Mouse (Mus musculus) liver, postnatal 0 days (tissue): ENCODE measurements around the gene Fam13c. TPM values are rescaled to one million over a fixed set of nuclear protein-coding genes. Genes with fewer than 3 reads are reported as not detected.

Experiments
- ATAC-seq: fragments of 200-750 bp; cut with Nextera tagmentation; 2 replicates; pipeline ENCODE4 v1.8.0; 2017; ENCODE audit warnings: mild to moderate bottlenecking, moderate library complexity
- DNase-seq: peaks from one replicate; pipeline ENCODE4 v3.0.0-alpha.2; 2016
- H3K27ac ChIP-seq: fragments of 300-500 bp; sonication (generic); 2 replicates; pipeline ENCODE4 v1.5.1; 2014; ENCODE audit warnings: antibody characterized with exemption, moderate library complexity, mild to moderate bottlenecking, low read depth
- H3K27me3 ChIP-seq: fragments of 300-500 bp; sonication (generic); 2 replicates; pipeline ENCODE4 v1.6.1; 2014; ENCODE audit warnings: low read length, control low read depth, mixed read lengths; ENCODE audit not compliant: insufficient read depth
- H3K36me3 ChIP-seq: fragments of 300-500 bp; sonication (generic); replicated peaks from 2 replicates; pipeline ENCODE4 v1.6.1; 2014; ENCODE audit warnings: mild to moderate bottlenecking, control low read depth, low read length, moderate library complexity, mixed read lengths; ENCODE audit not compliant: insufficient read depth
- H3K4me1 ChIP-seq: fragments of 300-500 bp; sonication (generic); 2 replicates; pipeline ENCODE4 v1.6.1; 2014; ENCODE audit warnings: antibody characterized with exemption, mild to moderate bottlenecking, control low read depth; ENCODE audit not compliant: insufficient read depth
- H3K4me2 ChIP-seq: fragments of 300-500 bp; sonication (generic); 2 replicates; pipeline ENCODE4 v1.6.1; 2014; ENCODE audit warnings: low read depth, mild to moderate bottlenecking, low read length, moderate library complexity, mixed read lengths
- H3K4me3 ChIP-seq: fragments of 300-500 bp; sonication (generic); 2 replicates; pipeline ENCODE4 v1.5.1; 2014; ENCODE audit warnings: low read depth, low read length
- H3K9ac ChIP-seq: fragments of 300-500 bp; sonication (generic); replicated peaks from 2 replicates; pipeline ENCODE4 v1.6.1; 2014; ENCODE audit warnings: mild to moderate bottlenecking, moderate library complexity
- H3K9me3 ChIP-seq: fragments of 300-500 bp; sonication (generic); 2 replicates; pipeline ENCODE4 v1.6.1; 2016; ENCODE audit warnings: mild to moderate bottlenecking, control low read depth, low read length, mixed read lengths
- CTCF ChIP-seq: sonication (generic); IDR thresholded peaks from 2 replicates; pipeline ENCODE4 v1.5.1; 2016; ENCODE audit warnings: antibody characterized with exemption, low read depth
- EP300 ChIP-seq: IDR thresholded peaks from 2 replicates; pipeline ENCODE4 v1.6.1; 2016; ENCODE audit warnings: antibody characterized with exemption, low read depth, mild to moderate bottlenecking
- WGBS: fragments of 180-500 bp; shearing (Covaris S2); extraction: QIAGEN DNeasy Blood & Tissue Kit; methylation state at CpG from one replicate; pipeline ENCODE4 v1.1.7; 2014; ENCODE audit not compliant: insufficient replicate concordance; 5-methylcytosine and 5-hydroxymethylcytosine counted together
- polyA plus RNA-seq: library from polyadenylated mRNA; unstranded; fragments of >200 nt; fragmentation: Nextera tagmentation; extraction: Ambion mirVana; gene quantifications from 2 replicates; pipeline ENCODE4 v1.2.1, GENCODE M21; 2015

Gene Fam13c
- polyA plus RNA-seq, 1 experiment from 2014 or later: 0.22 TPM

- DNase-seq: no peak
- H3K4me1 ChIP-seq: no peaks in the 10 kb centered on the region
- no peak for ATAC-seq
- H3K4me3 ChIP-seq: no peak overlapping the region
- 81% methylated on average over 3 of the region's 3 CpGs for WGBS
- H3K36me3 ChIP-seq: no peaks in the 10 kb centered on the region
- H3K9ac ChIP-seq: no peak overlapping the region
- H3K9me3 ChIP-seq: no peaks in the 10 kb centered on the region
- no peak overlapping the region for H3K27ac ChIP-seq
- no peaks in the 10 kb centered on the region for H3K27me3 ChIP-seq
- TF ChIP-seq EP300: no peak
- peak; percentile 38; the same call in 1 of the 2 replicates for TF ChIP-seq CTCF
- no peak overlapping the region for H3K4me2 ChIP-seq
These were observed 67.6 kb downstream of the Fam13c start for GRCm38 (mm10) chr10:70507880-70508279.

GRCm38 (mm10) chr10:70514848-70515247 is 74.6 kb downstream of the Fam13c start:
- no peak for ATAC-seq
- no peaks in the 10 kb centered on the region for H3K4me1 ChIP-seq

GRCm38 (mm10) chr10:70516661-70517060 is 76.4 kb downstream of the Fam13c start:
- H3K27ac ChIP-seq: no peak overlapping the region
- H3K9me3 ChIP-seq: no peaks in the 10 kb centered on the region
- TF ChIP-seq EP300 (no peak), CTCF (no peak)
- H3K4me3 ChIP-seq: no peak overlapping the region
- H3K4me1 ChIP-seq: no peaks in the 10 kb centered on the region
- H3K4me2 ChIP-seq: no peak overlapping the region
- no peaks in the 10 kb centered on the region for H3K36me3 ChIP-seq
- no peak overlapping the region for H3K9ac ChIP-seq
- H3K27me3 ChIP-seq: peaks cover 14% of the 10 kb centered on the region; the same call in 1 of the 2 replicates
- no peak for ATAC-seq
- WGBS: 69% methylated on average over 8 of the region's 8 CpGs
- DNase-seq: no peak

More at GRCm38 (mm10) chr10:70514848-70515247, 74.6 kb downstream of the Fam13c start:
- H3K36me3 ChIP-seq: no peaks in the 10 kb centered on the region
- H3K4me2 ChIP-seq: no peak overlapping the region
- H3K9ac ChIP-seq: no peak overlapping the region
- DNase-seq: no peak
- no peak overlapping the region for H3K4me3 ChIP-seq
- WGBS: 68% methylated on average over 9 of the region's 9 CpGs
- H3K9me3 ChIP-seq: no peaks in the 10 kb centered on the region
- no peak for TF ChIP-seq EP300
- TF ChIP-seq CTCF: no peak
- peaks cover 4% of the 10 kb centered on the region; the same call in 1 of the 2 replicates for H3K27me3 ChIP-seq
- H3K27ac ChIP-seq: no peak overlapping the region

DNA sequence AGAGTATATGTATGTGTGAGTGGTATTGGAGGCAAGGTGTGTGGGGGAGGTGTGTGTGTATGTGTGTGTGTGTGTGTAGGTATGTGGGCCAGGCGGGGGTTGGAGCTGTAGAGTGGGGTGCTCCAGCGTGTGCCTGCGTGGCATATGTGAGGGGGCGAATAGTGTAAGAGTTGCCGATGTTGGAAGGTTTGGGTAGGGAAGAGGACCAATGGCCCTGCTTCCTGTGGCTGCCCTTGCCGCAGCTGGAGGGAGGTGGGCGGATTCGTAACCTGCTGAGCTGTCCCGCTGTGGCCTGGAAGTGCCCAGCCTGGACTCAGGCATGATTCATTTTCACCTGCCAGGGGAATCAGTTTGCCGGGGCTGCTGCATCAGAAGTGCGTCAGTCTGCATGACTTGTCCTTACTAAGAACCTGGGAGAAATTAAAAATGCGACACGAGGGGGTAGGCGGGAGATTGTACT is 79.4 kb downstream of the Fam13c start:
- Histone ChIP-seq H3K9ac (no peak overlapping the region), H3K27me3 (peaks cover 14% of the 10 kb centered on the region; the same call in 1 of the 2 replicates), H3K4me3 (no peak overlapping the region), H3K36me3 (no peaks in the 10 kb centered on the region), H3K27ac (no peak overlapping the region), H3K9me3 (no peaks in the 10 kb centered on the region), H3K4me2 (no peak overlapping the region), H3K4me1 (no peaks in the 10 kb centered on the region)
- DNase-seq (no peak), ATAC-seq (no peak)
- 10% methylated on average over 14 of the region's 14 CpGs for WGBS
- TF ChIP-seq CTCF (no peak), EP300 (no peak)

GRCm38 (mm10) chr10:70520143-70521131 is 80.2 kb downstream of the Fam13c start:
- H3K27ac ChIP-seq: no peak overlapping the region
- 2% methylated on average over 38 of the region's 38 CpGs for WGBS
- H3K4me2 ChIP-seq: peak overlapping the region; percentile 30
- no peaks in the 10 kb centered on the region for H3K9me3 ChIP-seq
- TF ChIP-seq CTCF (no peak), EP300 (no peak)
- H3K4me1 ChIP-seq: no peaks in the 10 kb centered on the region
- no peak overlapping the region; the same call in 1 of the 2 replicates for H3K4me3 ChIP-seq
- no peak for DNase-seq
- H3K9ac ChIP-seq: no peak overlapping the region
- no peaks in the 10 kb centered on the region for H3K36me3 ChIP-seq
- peaks cover 14% of the 10 kb centered on the region; the same call in 1 of the 2 replicates for H3K27me3 ChIP-seq
- no peak for ATAC-seq

GRCm38 (mm10) chr10:70521379-70521778 is 81.1 kb downstream of the Fam13c start:
- DNase-seq (no peak), ATAC-seq (no peak)
- H3K27ac ChIP-seq: no peak overlapping the region
- H3K4me2 ChIP-seq: 0 out of 2 replicates have a peak overlapping the region, but pooled peaks have one; percentile 30
- no peak overlapping the region for H3K9ac ChIP-seq
- H3K4me1 ChIP-seq: no peaks in the 10 kb centered on the region
- H3K9me3 ChIP-seq: no peaks in the 10 kb centered on the region
- peaks cover 14% of the 10 kb centered on the region; the same call in 1 of the 2 replicates for H3K27me3 ChIP-seq
- no peak overlapping the region for H3K4me3 ChIP-seq
- no peak for TF ChIP-seq EP300
- TF ChIP-seq CTCF: no peak
- no peaks in the 10 kb centered on the region for H3K36me3 ChIP-seq
- 38% methylated on average over 5 of the region's 5 CpGs for WGBS
